Mouse (Mus musculus): ENCODE measurements around the gene Bcorl1.

DNA sequence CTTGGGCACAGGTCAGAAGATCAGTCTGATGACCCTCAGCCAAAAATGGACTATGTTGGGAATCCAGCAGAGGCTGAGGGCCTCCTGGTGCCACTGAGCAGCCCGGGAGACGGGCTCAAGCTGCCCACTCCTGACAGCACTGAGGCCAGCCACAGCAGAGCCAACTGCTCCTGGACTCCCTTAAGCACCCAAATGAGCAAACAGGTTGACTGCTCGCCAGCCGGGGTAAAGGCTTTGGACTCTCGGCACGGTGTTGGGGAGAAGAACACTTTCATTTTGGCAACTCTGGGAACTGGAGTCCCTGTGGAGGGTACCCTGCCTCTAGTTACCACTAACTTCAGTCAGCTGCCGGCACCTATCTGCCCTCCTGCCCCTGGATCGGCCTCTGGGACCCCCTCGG lies 26.7 kb downstream of the Bcorl1 start:
- no peak for TF ChIP-seq CTCF (IDR thresholded peaks at IDR 0.05; ENCODE audit: low read depth, low read length)
- no peak for TF ChIP-seq POLR2A (IDR thresholded peaks at IDR 0.05; ENCODE audit: extremely low read depth, insufficient read depth, low read length)

Measured in liver, adult 2 months (tissue).